Mouse (Mus musculus) forebrain, embryonic 16.5 days (tissue): ENCODE measurements around the gene Prdm10. TPM values are rescaled to one million over a fixed set of nuclear protein-coding genes. Genes with fewer than 3 reads are reported as not detected.

Source experiments
- ATAC-seq: fragments of 200-750 bp; cut with Nextera tagmentation; 2 replicates; pipeline ENCODE4 v1.8.0; 2017; ENCODE audit warnings: mild to moderate bottlenecking, moderate library complexity
- H3K27ac ChIP-seq: fragments of 300-500 bp; sonication (generic); 2 replicates; pipeline ENCODE4 v1.5.1; 2014; ENCODE audit warnings: low read length, control low read depth
- H3K27me3 ChIP-seq: fragments of 300-500 bp; sonication (generic); replicated peaks from 2 replicates; pipeline ENCODE4 v1.6.1; 2014; ENCODE audit warnings: low read length; ENCODE audit not compliant: control insufficient read depth, insufficient read depth
- H3K36me3 ChIP-seq: fragments of 300-500 bp; sonication (generic); 2 replicates; pipeline ENCODE4 v1.6.1; 2014; ENCODE audit not compliant: control insufficient read depth, insufficient read depth
- H3K4me1 ChIP-seq: fragments of 300-500 bp; sonication (generic); replicated peaks from 2 replicates; pipeline ENCODE4 v1.6.1; 2014; ENCODE audit warnings: low read length; ENCODE audit not compliant: control insufficient read depth, insufficient read depth
- H3K4me2 ChIP-seq: fragments of 300-500 bp; sonication (generic); 2 replicates; pipeline ENCODE4 v1.6.1; 2014; ENCODE audit warnings: mild to moderate bottlenecking, low read length, control low read depth
- H3K4me3 ChIP-seq: fragments of 300-500 bp; sonication (generic); replicated peaks from 2 replicates; pipeline ENCODE4 v1.5.1; 2014; ENCODE audit warnings: mild to moderate bottlenecking, low read length, control low read depth
- H3K9ac ChIP-seq: fragments of 300-500 bp; sonication (generic); replicated peaks from 2 replicates; pipeline ENCODE4 v1.6.1; 2014; ENCODE audit warnings: low read depth, low read length, control low read depth
- H3K9me3 ChIP-seq: fragments of 300-500 bp; sonication (generic); 2 replicates; pipeline ENCODE4 v1.6.1; 2016; ENCODE audit warnings: low read length; ENCODE audit not compliant: control insufficient read depth
- WGBS: fragments of 180-500 bp; shearing (Covaris S2); extraction: QIAGEN DNeasy Blood & Tissue Kit; methylation state at CpG from one replicate; pipeline ENCODE4 v1.1.7; 2014; 5-methylcytosine and 5-hydroxymethylcytosine counted together
- polyA plus RNA-seq: library from polyadenylated mRNA; unstranded; fragments of >200 nt; fragmentation: Nextera tagmentation; extraction: Ambion mirVana; gene quantifications from 2 replicates; pipeline ENCODE4 v1.2.1, GENCODE M21; 2015

Gene Prdm10
- 9.8 and 12.1 TPM in 2 replicates for polyA plus RNA-seq

DNA sequence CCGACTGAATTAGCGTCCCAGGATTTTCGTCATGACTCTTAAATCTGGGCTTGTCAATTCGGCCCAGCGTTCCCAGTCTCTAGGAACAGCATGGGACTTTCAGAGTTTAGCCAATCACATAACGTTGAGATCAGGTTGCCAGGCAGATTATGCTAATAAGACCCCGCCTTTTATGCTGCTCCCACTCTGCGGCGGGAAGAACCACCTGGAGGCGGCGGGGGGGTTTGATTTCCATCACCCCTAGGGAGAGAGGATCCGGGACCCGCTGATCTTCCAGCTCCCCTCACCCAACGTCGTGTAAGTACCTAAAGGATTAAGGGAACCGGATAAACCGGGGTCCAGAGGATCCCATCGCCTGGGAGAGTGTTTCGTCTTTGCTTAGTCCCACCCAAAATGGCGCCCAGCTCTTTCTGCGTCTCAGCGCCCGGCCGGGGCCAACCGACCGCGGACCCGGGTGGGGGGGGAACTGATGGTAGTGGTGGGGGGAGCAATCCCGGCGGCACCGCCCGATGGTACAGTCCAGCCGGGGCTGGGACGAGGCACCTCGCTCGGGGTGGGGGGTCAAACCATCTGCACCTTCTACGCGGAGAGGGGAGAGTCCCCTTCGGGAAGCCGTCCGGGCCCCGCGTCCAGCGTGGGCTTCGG, at the start of gene Prdm10:
Prdm10 (plus strand) TSS at position 173 of the 645 bp plus-strand sequence.
- peak; percentile 92 for ATAC-seq
- H3K9ac ChIP-seq: peak within 1 kb of the TSS; percentile 99
- no peaks in the 10 kb centered on the region for H3K36me3 ChIP-seq
- H3K4me3 ChIP-seq: peak within 1 kb of the TSS; percentile 91
- H3K27me3 ChIP-seq: no peaks in the 10 kb centered on the region
- H3K27ac ChIP-seq: peak within 1 kb of the TSS; percentile 100
- WGBS: 0% methylated on average over 40 of the region's 45 CpGs
- H3K9me3 ChIP-seq: no peaks in the 10 kb centered on the region
- peak within 1 kb of the TSS; percentile 83 for H3K4me2 ChIP-seq
- peaks cover 11% of the 10 kb centered on the region for H3K4me1 ChIP-seq

DNA sequence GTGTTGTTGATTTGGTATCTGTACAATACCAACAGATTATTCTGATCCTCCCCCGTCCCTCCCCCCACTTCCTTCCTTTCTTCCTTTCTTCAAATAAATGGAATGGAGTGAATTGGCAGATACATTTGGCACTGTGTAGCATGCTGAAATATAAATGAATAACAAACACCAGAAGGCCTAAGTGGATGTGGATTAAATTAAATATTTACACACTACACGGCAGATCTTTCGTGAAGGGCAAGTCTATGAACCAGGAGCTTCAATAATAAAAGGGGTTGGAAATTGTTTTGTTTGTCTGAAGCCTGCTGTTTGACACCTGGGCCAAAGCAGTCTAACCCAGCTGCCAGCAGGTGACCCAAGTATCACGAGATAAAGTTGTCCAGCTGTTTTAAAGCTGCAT, 45.3 kb upstream of the Prdm10 start:
- Histone ChIP-seq H3K27me3 (no peaks in the 10 kb centered on the region), H3K9ac (no peak overlapping the region), H3K4me1 (peaks cover 5% of the 10 kb centered on the region; the same call in 1 of the 2 replicates), H3K27ac (no peak overlapping the region), H3K9me3 (no peaks in the 10 kb centered on the region), H3K36me3 (no peaks in the 10 kb centered on the region), H3K4me2 (no peak overlapping the region), H3K4me3 (no peak overlapping the region)
- ATAC-seq: no peak
- 42% methylated on average over 4 of the region's 4 CpGs for WGBS

DNA sequence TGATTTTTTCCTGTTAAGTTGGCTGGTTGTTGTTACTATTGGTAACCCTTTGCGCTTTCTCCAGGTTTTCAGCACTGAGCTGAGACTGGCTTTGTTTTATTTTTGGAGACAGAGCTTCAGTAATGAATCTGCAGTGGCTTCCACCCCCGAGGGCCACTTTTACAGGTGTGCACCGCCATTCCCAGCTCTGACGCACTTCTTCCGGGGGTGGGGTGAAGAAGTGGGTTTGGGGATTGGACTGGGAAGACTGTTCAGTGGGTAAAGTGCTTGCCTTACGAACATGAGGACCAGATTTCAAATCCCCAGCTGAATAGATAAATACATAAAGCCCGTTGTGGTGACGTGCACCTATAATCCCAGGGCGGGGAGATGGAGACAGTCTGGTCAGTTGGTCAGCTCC, 44.8 kb upstream of the Prdm10 start:
- H3K4me2 ChIP-seq: no peak overlapping the region
- H3K4me3 ChIP-seq: no peak overlapping the region
- WGBS: 83% methylated on average over 9 of the region's 9 CpGs
- no peak overlapping the region for H3K9ac ChIP-seq
- no peaks in the 10 kb centered on the region for H3K27me3 ChIP-seq
- H3K9me3 ChIP-seq: no peaks in the 10 kb centered on the region
- H3K27ac ChIP-seq: no peak overlapping the region
- H3K36me3 ChIP-seq: no peaks in the 10 kb centered on the region
- H3K4me1 ChIP-seq: peaks cover 5% of the 10 kb centered on the region; the same call in 1 of the 2 replicates
- no peak for ATAC-seq

DNA sequence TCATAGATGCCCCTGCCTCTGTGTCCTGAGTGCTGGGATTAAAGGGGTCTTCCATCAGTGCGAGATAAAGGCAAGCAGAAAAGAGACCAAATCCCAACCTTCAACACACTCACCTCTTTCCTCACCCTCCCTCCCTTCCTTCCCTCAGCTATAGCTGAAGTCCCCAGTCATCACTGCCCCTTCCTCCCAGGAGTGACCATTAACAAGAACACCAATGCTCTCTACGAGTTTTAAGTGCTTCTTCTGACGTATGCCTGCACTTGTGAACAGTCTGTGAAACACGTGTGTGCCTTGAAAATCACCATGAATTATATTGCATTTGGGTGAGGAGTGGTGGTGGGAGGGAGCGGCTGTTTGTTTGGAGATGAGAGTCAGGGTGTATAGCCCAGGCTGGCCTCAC, 44.3 kb upstream of the Prdm10 start:
- peaks cover 5% of the 10 kb centered on the region; the same call in 1 of the 2 replicates for H3K4me1 ChIP-seq
- no peaks in the 10 kb centered on the region for H3K9me3 ChIP-seq
- no peaks in the 10 kb centered on the region for H3K27me3 ChIP-seq
- H3K4me2 ChIP-seq: no peak overlapping the region
- no peak overlapping the region for H3K9ac ChIP-seq
- H3K36me3 ChIP-seq: no peaks in the 10 kb centered on the region
- ATAC-seq: no peak
- WGBS: 79% methylated on average over 5 of the region's 5 CpGs
- no peak overlapping the region for H3K27ac ChIP-seq
- no peak overlapping the region for H3K4me3 ChIP-seq

DNA sequence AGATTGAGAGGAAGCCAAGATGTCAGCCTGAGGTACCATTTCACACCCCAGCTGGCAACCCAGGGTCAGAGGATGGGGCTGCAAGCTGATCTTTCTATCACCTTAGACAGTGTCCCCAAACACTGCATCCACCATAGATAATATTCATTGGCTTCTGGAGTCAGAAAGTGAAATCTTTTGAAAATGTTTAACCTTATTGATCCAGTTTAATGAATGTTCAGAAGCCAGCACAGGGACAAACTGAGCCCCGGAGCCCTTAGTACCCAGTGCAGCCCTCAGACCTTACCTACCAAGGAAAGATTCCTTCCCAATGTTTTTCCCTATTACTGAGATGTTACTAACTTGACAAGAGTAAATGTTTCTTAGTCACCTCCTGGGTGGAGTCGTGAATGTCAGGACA, 41.8 kb upstream of the Prdm10 start:
- Histone ChIP-seq H3K4me3 (no peak overlapping the region), H3K9ac (no peak overlapping the region), H3K4me2 (no peak overlapping the region), H3K36me3 (no peaks in the 10 kb centered on the region), H3K27me3 (no peaks in the 10 kb centered on the region), H3K27ac (no peak overlapping the region), H3K9me3 (no peaks in the 10 kb centered on the region), H3K4me1 (peaks cover 2% of the 10 kb centered on the region; the same call in 1 of the 2 replicates)
- WGBS: 86% methylated on average over 2 of the region's 2 CpGs
- ATAC-seq: no peak

DNA sequence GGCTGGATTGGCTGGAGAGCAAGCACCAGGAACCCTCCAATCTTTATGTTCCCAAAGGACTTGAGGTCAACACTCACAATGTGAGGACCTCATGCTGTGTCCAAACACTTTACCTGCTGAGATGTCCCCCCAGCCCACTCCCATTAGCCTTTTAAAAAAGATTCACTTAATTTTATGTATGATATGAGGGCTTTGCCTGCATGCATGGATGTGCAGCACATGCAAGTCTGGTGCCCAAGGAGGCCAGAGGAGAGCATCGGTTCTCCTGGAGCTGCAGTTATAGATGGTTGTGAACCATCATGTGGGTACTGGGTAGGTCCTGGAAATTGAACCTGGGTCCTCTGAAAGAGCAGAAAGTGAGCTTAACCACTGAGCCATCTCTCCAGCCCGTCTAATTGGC, 40.8 kb upstream of the Prdm10 start:
- Histone ChIP-seq H3K4me3 (no peak overlapping the region), H3K27me3 (no peaks in the 10 kb centered on the region), H3K9me3 (no peaks in the 10 kb centered on the region), H3K27ac (no peak overlapping the region), H3K4me1 (peaks cover 2% of the 10 kb centered on the region; the same call in 1 of the 2 replicates), H3K9ac (no peak overlapping the region), H3K4me2 (no peak overlapping the region), H3K36me3 (no peaks in the 10 kb centered on the region)
- 90% methylated on average over 2 of the region's 2 CpGs for WGBS
- no peak for ATAC-seq

DNA sequence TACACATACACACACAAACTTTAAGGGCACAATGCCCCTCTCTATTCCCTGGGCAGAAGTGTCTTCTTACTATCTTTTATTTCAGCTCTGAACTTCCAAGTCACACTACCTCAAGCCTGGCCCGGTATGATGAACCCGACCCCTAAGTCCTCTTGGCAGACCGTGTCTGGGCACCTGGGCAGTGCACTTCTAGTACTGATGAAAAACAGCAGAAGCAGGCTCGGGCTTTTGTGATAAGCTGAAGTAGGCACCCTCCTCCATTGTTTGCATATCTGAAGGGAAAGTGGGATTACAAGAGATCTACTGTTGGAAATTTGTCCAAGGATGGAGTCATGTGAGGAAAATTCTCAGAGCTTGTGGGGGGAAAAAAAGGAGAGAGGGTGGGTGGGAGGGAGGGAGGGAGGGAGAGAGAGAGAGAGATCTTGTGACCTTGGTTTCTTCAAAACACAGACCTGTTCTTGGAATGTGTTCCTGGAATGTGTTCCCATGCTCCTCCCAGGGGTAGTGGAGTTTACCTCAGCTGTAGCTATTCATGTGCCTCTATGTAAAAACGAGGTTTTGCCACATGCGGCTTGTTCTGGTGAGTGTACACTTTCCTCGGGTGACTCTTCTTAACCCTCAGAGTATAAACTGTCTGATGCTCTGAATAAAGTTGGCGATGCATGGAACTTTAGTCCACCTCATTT, 39.7 kb upstream of the Prdm10 start:
- no peaks in the 10 kb centered on the region for H3K36me3 ChIP-seq
- H3K9me3 ChIP-seq: no peaks in the 10 kb centered on the region
- WGBS: 89% methylated on average over 8 of the region's 8 CpGs
- H3K27me3 ChIP-seq: no peaks in the 10 kb centered on the region
- no peaks in the 10 kb centered on the region for H3K4me1 ChIP-seq
- no peak overlapping the region for H3K9ac ChIP-seq
- no peak overlapping the region for H3K4me2 ChIP-seq
- no peak overlapping the region for H3K27ac ChIP-seq
- no peak for ATAC-seq
- H3K4me3 ChIP-seq: no peak overlapping the region

DNA sequence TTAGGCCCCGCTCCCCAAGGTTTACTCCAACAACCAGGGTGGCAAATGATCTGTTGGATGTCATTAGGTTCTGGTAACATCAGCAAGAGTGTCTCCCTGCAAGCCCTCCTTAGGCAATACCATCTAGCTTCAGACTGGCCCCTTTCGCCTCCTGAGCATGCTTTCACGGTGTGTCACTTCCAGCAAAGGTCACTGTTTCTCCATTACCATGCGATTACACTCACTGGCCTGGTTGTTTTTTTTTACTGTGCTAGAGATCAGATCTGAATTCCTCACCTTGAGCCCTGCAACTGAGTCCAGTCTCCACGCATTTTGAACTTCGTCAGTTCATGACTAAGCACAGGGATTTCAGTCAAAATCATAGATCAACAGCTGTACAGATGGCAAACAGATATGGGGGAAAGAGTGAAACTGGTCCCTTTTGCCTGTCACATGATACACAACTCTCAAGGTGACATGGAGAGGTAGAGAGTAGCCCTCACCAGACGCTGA, 39.1 kb upstream of the Prdm10 start:
- no peak overlapping the region for H3K27ac ChIP-seq
- no peaks in the 10 kb centered on the region for H3K4me1 ChIP-seq
- H3K4me3 ChIP-seq: no peak overlapping the region
- no peak overlapping the region for H3K9ac ChIP-seq
- no peaks in the 10 kb centered on the region for H3K9me3 ChIP-seq
- no peaks in the 10 kb centered on the region for H3K27me3 ChIP-seq
- no peak overlapping the region for H3K4me2 ChIP-seq
- no peak for ATAC-seq
- H3K36me3 ChIP-seq: no peaks in the 10 kb centered on the region
- 90% methylated on average over 7 of the region's 7 CpGs for WGBS

DNA sequence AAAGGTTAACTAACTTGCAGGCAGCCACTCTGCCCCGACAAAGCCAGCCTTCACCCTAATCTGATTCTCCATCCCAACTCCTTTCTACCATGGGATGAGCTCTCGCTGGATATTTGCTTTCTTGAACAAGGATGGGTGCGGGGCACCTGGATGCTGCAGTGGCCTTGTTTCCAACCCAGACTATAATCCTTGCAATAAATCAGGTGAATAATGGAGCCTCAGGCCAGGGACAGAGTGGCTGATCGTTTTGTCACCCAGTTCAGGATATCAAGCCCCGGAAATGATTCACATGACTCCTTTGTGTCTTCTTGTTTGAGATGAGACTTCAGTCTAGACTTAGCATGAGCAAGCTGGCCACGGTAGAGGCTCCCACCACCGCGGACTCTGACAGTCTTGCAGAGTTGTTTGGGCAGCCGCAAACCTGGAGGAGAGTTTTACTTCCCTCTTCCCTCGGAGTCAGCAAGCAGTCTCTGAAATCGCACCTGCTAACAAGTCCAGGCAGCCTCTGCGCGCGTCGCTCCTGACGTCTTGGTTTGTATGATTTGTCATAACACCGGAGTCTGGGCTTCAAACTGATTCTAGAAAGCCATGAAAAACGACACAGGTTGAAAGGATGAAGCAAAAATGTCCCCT, 36.9 kb upstream of the Prdm10 start:
- whole genome bisulfite sequencing: 76% methylated on average over 18 of the region's 18 CpGs
- no peaks in the 10 kb centered on the region for H3K27me3 ChIP-seq
- H3K4me2 ChIP-seq: no peak overlapping the region
- no peaks in the 10 kb centered on the region for H3K4me1 ChIP-seq
- no peak overlapping the region for H3K27ac ChIP-seq
- no peak overlapping the region for H3K9ac ChIP-seq
- no peak for ATAC-seq
- H3K36me3 ChIP-seq: no peaks in the 10 kb centered on the region
- no peak overlapping the region for H3K4me3 ChIP-seq
- H3K9me3 ChIP-seq: no peaks in the 10 kb centered on the region
